17 mouse cellular contexts compared by ENCODE assay signal in genomic region chr5:147495961-147496360, GRCm38 (mm10).
"Had no signal": no experiment of that assay in that cellular context is flagged by ENCODE, and none has a peak within 500 bp of the region (broad histone marks: within the 10 kb centered on the region; RNA-seq: fewer than 3 reads in every experiment).

No protein-coding gene starts in this region.

- H3K27me3 ChIP-seq: limb, embryonic 12.5 days; liver, embryonic 13.5 days; lung, embryonic 15.5 days; neural tube, embryonic 12.5 days had no signal

- H3K9me3 ChIP-seq: limb, embryonic 12.5 days; liver, embryonic 13.5 days; lung, embryonic 15.5 days; midbrain, embryonic 10.5 days; neural tube, embryonic 12.5 days had no signal

- DNase-seq: kidney, postnatal 25 days; layer of hippocampus, adult 9-11 months; layer of hippocampus, postnatal 36 days; liver; liver, embryonic 13.5 days; liver, postnatal 0 days; lung, postnatal 14 days; midbrain, embryonic 14.5 days; retina, postnatal 1 day; right cerebral cortex, postnatal 4 days; spleen, adult 18-20 months; thymus, adult 2 months; thymus, postnatal 25 days had no signal

- ATAC-seq: liver, postnatal 0 days had no signal

- H3K9ac ChIP-seq: limb, embryonic 12.5 days; liver, embryonic 13.5 days; liver, postnatal 0 days; lung, embryonic 15.5 days; neural tube, embryonic 12.5 days had no signal

- H3K4me1 ChIP-seq: lung, embryonic 15.5 days; midbrain, embryonic 10.5 days had no signal

- H3K4me3 ChIP-seq: limb, embryonic 12.5 days; liver, embryonic 13.5 days; lung, embryonic 15.5 days; midbrain, embryonic 10.5 days; neural tube, embryonic 12.5 days had no signal

- H3K27ac ChIP-seq: limb, embryonic 12.5 days; lung, embryonic 15.5 days; midbrain, embryonic 10.5 days; neural tube, embryonic 12.5 days had no signal

- H3K4me2 ChIP-seq: limb, embryonic 12.5 days; liver, embryonic 13.5 days; lung, embryonic 15.5 days; neural tube, embryonic 12.5 days had no signal

- H3K36me3 ChIP-seq: lung, embryonic 15.5 days had no signal
